Mouse (Mus musculus) ES-E14 (cell line): ENCODE results near the gene Iqcn. TPM values are rescaled to one million over a fixed set of nuclear protein-coding genes. Genes with fewer than 3 reads are reported as not detected.

Source experiments
- DNase-seq: peaks from one replicate; pipeline ENCODE4 v3.0.0-alpha.2; 2013; ENCODE audit warnings: low read depth, low spot score
- H3K27ac ChIP-seq: 2 replicates; pipeline ENCODE4 v1.5.1; 2012; ENCODE audit warnings: low read depth, mild to moderate bottlenecking, low read length, moderate library complexity, mixed read lengths; ENCODE audit not compliant: poor library complexity, insufficient read depth, severe bottlenecking
- H3K36me3 ChIP-seq: 2 replicates; pipeline ENCODE4 v1.6.1; 2012; ENCODE audit warnings: mild to moderate bottlenecking, low read length, moderate library complexity, mixed read lengths; ENCODE audit not compliant: control insufficient read depth, poor library complexity, insufficient read depth, severe bottlenecking
- H3K4me1 ChIP-seq, 2 experiments: fragments of 150-350 bp in 1 of 2; sonication (generic) in 1 of 2; 2 replicates each; pipeline ENCODE4 v1.6.1; 2012; ENCODE audit warnings: low read length in 2 of 2, mild to moderate bottlenecking in 1 of 2, mixed read lengths in 1 of 2; ENCODE audit not compliant: control insufficient read depth in 2 of 2, insufficient read depth in 2 of 2, poor library complexity in 1 of 2
- H3K4me3 ChIP-seq, 2 experiments: fragments of 150-350 bp in 1 of 2; sonication (generic) in 1 of 2; 2 replicates each; pipeline ENCODE4 v1.5.1; 2012; ENCODE audit warnings: low read length in 2 of 2, low read depth in 1 of 2, mild to moderate bottlenecking in 1 of 2, mixed read lengths in 1 of 2; ENCODE audit not compliant: insufficient read depth in 1 of 2, poor library complexity in 1 of 2, severe bottlenecking in 1 of 2
- H3K9ac ChIP-seq: 2 replicates; pipeline ENCODE4 v1.6.1; 2012; ENCODE audit warnings: low read depth, mild to moderate bottlenecking, low read length, mixed read lengths; ENCODE audit not compliant: poor library complexity, insufficient read depth, severe bottlenecking
- H3K9me3 ChIP-seq: fragments of 150-350 bp; sonication (generic); 2 replicates; pipeline ENCODE4 v1.6.1; 2012; ENCODE audit warnings: low read depth, mild to moderate bottlenecking, low read length; ENCODE audit not compliant: control insufficient read depth, insufficient read depth
- CHD2 ChIP-seq: IDR thresholded peaks from 2 replicates; pipeline ENCODE4 v1.6.1; 2014; ENCODE audit warnings: mild to moderate bottlenecking, low read depth, low read length, inconsistent platforms
- HCFC1 ChIP-seq: IDR thresholded peaks from 2 replicates; pipeline ENCODE4 v1.6.1; 2012; ENCODE audit warnings: low read length, inconsistent platforms, borderline replicate concordance; ENCODE audit not compliant: insufficient read depth
- MAFK ChIP-seq: IDR thresholded peaks from 2 replicates; pipeline ENCODE4 v1.6.1; 2014; ENCODE audit warnings: mild to moderate bottlenecking, low read depth, low read length, inconsistent platforms; ENCODE audit not compliant: insufficient read depth
- ZC3H11A ChIP-seq: IDR thresholded peaks from 2 replicates; pipeline ENCODE4 v1.6.1; 2012; ENCODE audit warnings: low read depth, mild to moderate bottlenecking, inconsistent platforms, low read length, borderline replicate concordance
- ZNF384 ChIP-seq: IDR thresholded peaks from 2 replicates; pipeline ENCODE4 v1.6.1; 2012; ENCODE audit warnings: low read depth, low read length, inconsistent platforms
- in situ Hi-C, 2 experiments: fragments of 600-800 bp; cut with MboI; formaldehyde crosslinking; loops; one replicate each; pipeline ENCODE4 v1.15.1; 2025; ENCODE audit warnings: low sequenced_read_pairs in 2 of 2, inconsistent platforms in 1 of 2; ENCODE audit not compliant: unreplicated experiment in 2 of 2
- total RNA-seq: library from RNA; depleted of rRNA; stranded (reverse); fragments of 300-350 nt; gene quantifications from 2 replicates; pipeline ENCODE4 v1.2.3, GENCODE M21; 2012

The Iqcn gene
- total RNA-seq, 1 experiment = 0.09 TPM

DNA sequence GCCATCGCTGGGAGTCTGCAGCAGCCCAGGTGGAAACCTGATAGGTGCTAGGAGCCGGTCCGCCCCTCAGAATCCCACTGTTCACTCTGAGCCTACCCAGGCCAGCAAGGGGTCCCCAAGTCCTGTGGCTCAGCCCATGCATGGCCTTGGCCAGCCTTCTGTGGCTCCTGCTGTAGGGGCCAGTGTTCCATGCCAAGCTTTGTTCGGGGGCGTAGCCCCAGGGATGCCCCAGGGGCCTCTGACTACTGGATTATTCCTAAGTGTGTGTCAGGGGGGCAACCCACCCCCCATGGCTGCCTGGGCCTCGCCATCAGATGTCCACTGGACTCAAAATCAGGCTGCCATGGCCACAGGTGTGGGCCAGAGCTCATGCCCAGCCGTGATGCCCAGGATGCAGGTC, 10.7 kb downstream of the Iqcn start:
- Histone ChIP-seq H3K4me3 (no peak overlapping the region), H3K9ac (no peak overlapping the region), H3K27ac (no peak overlapping the region), H3K9me3 (no peaks in the 10 kb centered on the region), H3K36me3 (no peaks in the 10 kb centered on the region), H3K4me1 (peaks cover 0 to 8% of the 10 kb centered on the region in 2 experiments; a peak in 1 of 4 replicates)
- TF ChIP-seq HCFC1 = no peak
- no peak for TF ChIP-seq ZC3H11A
- no peak for TF ChIP-seq CHD2
- no peak for TF ChIP-seq ZNF384
- TF ChIP-seq MAFK = no peak
- in situ Hi-C loops = no loop called here
- no peak for DNase-seq

DNA sequence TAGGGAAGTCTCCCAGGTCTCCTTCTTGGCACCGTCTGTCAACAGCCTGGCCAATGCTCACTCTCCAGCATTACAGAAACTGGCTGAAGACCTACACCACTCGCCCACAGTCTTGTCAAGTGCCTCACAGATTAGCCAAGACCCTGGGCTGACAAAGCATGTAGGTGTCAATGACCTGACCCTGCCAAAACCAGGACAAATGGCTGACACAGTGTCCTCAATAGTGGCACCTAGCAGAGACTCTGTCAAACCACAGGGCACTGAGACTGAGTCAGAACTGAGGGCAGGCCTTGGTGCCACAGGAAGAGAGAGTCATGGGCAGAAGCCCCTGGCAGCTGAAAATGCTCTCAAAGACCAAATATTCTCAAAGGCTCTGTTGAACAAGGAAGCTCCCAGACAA, 11.8 kb downstream of the Iqcn start:
- no peaks in the 10 kb centered on the region for H3K36me3 ChIP-seq
- peaks cover 0 to 10% of the 10 kb centered on the region in 2 experiments; a peak in 1 of 4 replicates for H3K4me1 ChIP-seq
- H3K9ac ChIP-seq = no peak overlapping the region
- no peak overlapping the region for H3K4me3 ChIP-seq
- no peak overlapping the region for H3K27ac ChIP-seq
- TF ChIP-seq HCFC1 (no peak), CHD2 (no peak), MAFK (no peak), ZNF384 (no peak), ZC3H11A (no peak)
- DNase-seq = no peak
- H3K9me3 ChIP-seq = no peaks in the 10 kb centered on the region
- in situ Hi-C loops = loop anchor here (5.0 kb wide), 2 partner anchors 37 to 42 kb away; partner anchors contain the start of gene Rab3a (in 1 of the 2)

DNA sequence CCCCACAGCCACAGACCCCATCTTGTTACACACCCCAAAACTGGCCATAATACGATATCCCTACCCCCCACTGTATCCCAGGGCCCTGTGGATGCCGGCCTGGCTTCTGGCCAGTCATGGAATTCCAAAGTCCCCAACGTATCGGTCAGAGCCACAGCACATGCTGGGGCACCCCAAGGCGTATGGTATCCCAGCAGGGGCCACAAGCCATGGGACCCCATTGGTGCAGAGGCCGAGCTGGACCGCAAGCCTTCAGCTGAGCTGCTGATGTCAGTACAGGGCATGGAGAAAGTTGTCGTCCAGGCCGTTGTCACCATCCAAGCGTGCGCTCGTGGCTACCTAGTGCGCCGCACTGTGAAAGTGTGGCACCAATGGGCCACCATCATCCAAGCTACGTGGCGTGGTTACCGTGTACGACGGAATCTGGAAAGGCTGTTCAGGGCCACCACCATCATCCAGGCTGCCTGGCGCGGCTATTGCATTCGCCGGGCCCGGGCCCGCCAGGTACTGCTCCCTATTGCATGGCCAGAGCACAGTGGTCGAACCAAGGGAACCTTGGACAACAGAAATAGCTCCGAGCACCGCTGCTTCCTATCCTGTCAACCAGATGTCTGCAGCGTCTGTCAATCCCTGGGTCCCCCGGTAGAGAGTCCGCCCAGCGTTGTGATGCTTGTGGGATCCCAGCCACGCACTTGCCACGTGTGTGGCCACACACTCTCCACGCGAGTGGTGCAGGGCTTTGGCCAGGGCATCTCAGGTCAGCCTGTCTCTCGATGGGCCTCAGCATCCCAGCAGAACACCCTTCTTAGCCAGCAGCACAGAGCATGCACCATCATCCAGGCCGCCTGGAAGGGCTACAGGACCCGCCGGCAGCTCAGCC, 13.5 kb downstream of the Iqcn start:
- in situ Hi-C loops = loop anchor here (5.0 kb wide), 2 partner anchors 36 to 41 kb away; partner anchors contain the start of gene Rab3a (in 1 of the 2)
- peak overlapping the region; percentile 28; the same call in 1 of the 2 replicates for H3K9ac ChIP-seq

DNA sequence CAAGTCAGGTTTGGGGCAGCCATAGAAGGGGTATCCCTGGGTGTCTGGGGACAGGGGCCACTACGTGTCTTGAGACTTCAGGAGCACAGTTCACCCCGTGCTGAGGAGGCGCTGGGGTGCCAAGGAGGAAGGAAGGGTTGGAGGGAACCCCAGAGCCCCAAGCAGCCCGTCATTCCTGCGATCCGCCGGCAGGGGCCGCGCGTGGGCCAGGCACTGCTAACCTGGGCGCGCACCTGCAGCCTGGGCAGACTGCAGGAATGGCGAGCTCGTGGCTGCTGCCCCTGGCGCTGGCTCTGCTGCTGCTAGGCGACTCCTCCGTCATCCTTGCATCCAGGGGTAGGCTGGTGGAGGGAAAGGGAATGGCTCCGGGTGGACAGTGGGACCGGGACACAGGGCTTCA, 15.0 kb downstream of the Iqcn start, which contains the start of gene Gm3336:
Gene Gm3336 (plus strand): TSS at position 247 of the 400 bp plus-strand sequence.
- H3K36me3 ChIP-seq = no peaks in the 10 kb centered on the region
- H3K4me1 ChIP-seq = peaks cover 0 to 12% of the 10 kb centered on the region in 2 experiments; a peak in 1 of 4 replicates
- DNase-seq = no peak
- H3K9me3 ChIP-seq = no peaks in the 10 kb centered on the region
- H3K9ac ChIP-seq = 0 out of 2 replicates have a peak within 1 kb of the TSS, but pooled peaks have one; percentile 58
- peak within 1 kb of the TSS in 1 of 2 experiments; percentile 35; a peak in 1 of 4 replicates for H3K4me3 ChIP-seq
- in situ Hi-C loops = loop anchor here (5.0 kb wide), 2 partner anchors 34 to 39 kb away; partner anchors contain the start of gene Rab3a (in 1 of the 2)
- no peak for TF ChIP-seq ZNF384
- TF ChIP-seq CHD2 = no peak
- no peak for TF ChIP-seq MAFK
- no peak for TF ChIP-seq ZC3H11A
- TF ChIP-seq HCFC1 = no peak
- no peak within 1 kb of the TSS for H3K27ac ChIP-seq

More for the DNA sequence above, 13.5 kb downstream of the Iqcn start:
- Histone ChIP-seq H3K27ac (no peak overlapping the region), H3K4me1 (peaks cover 0 to 12% of the 10 kb centered on the region in 2 experiments; a peak in 1 of 4 replicates), H3K9me3 (no peaks in the 10 kb centered on the region), H3K36me3 (no peaks in the 10 kb centered on the region), H3K4me3 (peak overlapping the region; percentile 34 to 48; a peak in 3 of 4 replicates)
- TF ChIP-seq CHD2 (no peak), ZC3H11A (no peak), ZNF384 (no peak)
- no peak for DNase-seq
